Mouse (Mus musculus) midbrain, postnatal 0 days (tissue): ENCODE results near the gene Gdf9. TPM values are rescaled to one million over a fixed set of nuclear protein-coding genes. Genes with fewer than 3 reads are reported as not detected.

ENCODE experiments used
- ATAC-seq: fragments of 200-750 bp; cut with Nextera tagmentation; 2 replicates; pipeline ENCODE4 v1.8.0; 2017; ENCODE audit warnings: moderate number of reproducible peaks, mild to moderate bottlenecking, moderate TSS enrichment, moderate library complexity; ENCODE audit not compliant: low FRiP score
- DNase-seq: peaks from one replicate; pipeline ENCODE4 v3.0.0-alpha.2; 2015; ENCODE audit warnings: low spot score
- H3K27ac ChIP-seq: fragments of 300-500 bp; sonication (generic); 2 replicates; pipeline ENCODE4 v1.5.1; 2014; ENCODE audit warnings: low read depth, mild to moderate bottlenecking, low read length, mixed read lengths
- H3K27me3 ChIP-seq: fragments of 300-500 bp; sonication (generic); 2 replicates; pipeline ENCODE4 v1.6.1; 2014; ENCODE audit warnings: low read length, control low read depth, mixed read lengths; ENCODE audit not compliant: insufficient read depth
- H3K36me3 ChIP-seq: fragments of 300-500 bp; sonication (generic); 2 replicates; pipeline ENCODE4 v1.6.1; 2014; ENCODE audit warnings: low read length, control low read depth, mixed read lengths; ENCODE audit not compliant: insufficient read depth
- H3K4me1 ChIP-seq: fragments of 300-500 bp; sonication (generic); 2 replicates; pipeline ENCODE4 v1.6.1; 2014; ENCODE audit warnings: mild to moderate bottlenecking, control low read depth, antibody characterized with exemption, low read length, mixed read lengths; ENCODE audit not compliant: insufficient read depth
- H3K4me2 ChIP-seq: fragments of 300-500 bp; sonication (generic); 2 replicates; pipeline ENCODE4 v1.6.1; 2014; ENCODE audit warnings: low read depth, mild to moderate bottlenecking, low read length, mixed read lengths; ENCODE audit not compliant: poor library complexity, severe bottlenecking
- H3K4me3 ChIP-seq: fragments of 300-500 bp; sonication (generic); 2 replicates; pipeline ENCODE4 v1.5.1; 2014; ENCODE audit warnings: low read depth, mild to moderate bottlenecking, low read length, moderate library complexity
- H3K9ac ChIP-seq: fragments of 300-500 bp; sonication (generic); replicated peaks from 2 replicates; pipeline ENCODE4 v1.6.1; 2014; ENCODE audit warnings: mild to moderate bottlenecking, low read length, moderate library complexity, mixed read lengths; ENCODE audit not compliant: poor library complexity, severe bottlenecking
- H3K9me3 ChIP-seq: fragments of 300-500 bp; sonication (generic); 2 replicates; pipeline ENCODE4 v1.6.1; 2016; ENCODE audit warnings: low read length, control low read depth
- CTCF ChIP-seq: IDR thresholded peaks from 2 replicates; pipeline ENCODE4 v1.5.1; 2016; ENCODE audit warnings: antibody characterized with exemption, mild to moderate bottlenecking
- WGBS: fragments of 180-500 bp; shearing (Covaris S2); extraction: QIAGEN DNeasy Blood & Tissue Kit; methylation state at CpG from one replicate; pipeline ENCODE4 v1.1.7; 2014; 5-methylcytosine and 5-hydroxymethylcytosine counted together
- microRNA-seq: library from miRNA; unstranded; fragments of <30 nt; microRNA quantifications from one replicate; pipeline ENCODE4, GENCODE M21; 2016; ENCODE audit warnings: borderline number of aligned reads
- polyA plus RNA-seq: library from polyadenylated mRNA; unstranded; fragments of >200 nt; fragmentation: Nextera tagmentation; extraction: Ambion mirVana; gene quantifications from 2 replicates; pipeline ENCODE4 v1.2.1, GENCODE M21; 2015
- total RNA-seq: library from RNA; depleted of rRNA; stranded (reverse); fragments of >200 nt; gene quantifications from 2 replicates; pipeline ENCODE4 v1.2.3, GENCODE M21; 2014; rRNA removed

The Gdf9 gene
- total and polyA plus RNA-seq, 2 experiments from 2014 or later: 0.05 to 1.1 TPM

DNA sequence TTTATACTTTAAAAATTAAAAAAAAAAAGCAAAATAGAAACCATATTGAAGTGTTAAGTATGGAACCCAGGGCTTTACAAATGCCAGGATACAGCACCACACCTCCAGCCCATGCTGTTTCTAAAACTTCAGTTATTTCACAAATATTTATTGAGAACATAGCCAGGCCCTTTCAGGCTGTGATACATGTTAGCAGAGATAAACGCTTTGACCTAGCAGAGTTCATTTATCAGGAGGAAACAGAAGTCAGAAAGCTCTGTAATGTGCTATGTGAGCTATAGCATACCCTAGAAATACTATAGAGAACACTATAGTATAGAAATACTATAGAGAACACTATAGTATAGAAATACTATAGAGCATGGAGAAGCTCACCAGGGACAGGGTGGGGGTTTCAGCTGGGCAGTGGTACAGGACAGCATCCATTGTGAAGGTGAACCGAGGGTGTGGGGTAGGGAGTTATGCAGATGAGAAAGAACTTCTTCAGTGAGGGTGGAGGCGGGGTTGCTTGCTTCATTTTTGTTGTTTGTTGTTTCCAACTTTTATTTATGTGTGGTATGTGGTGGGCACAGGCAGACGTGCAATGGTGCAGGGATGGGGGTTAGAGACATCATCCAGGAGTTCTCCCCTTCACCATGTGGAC lies 50.4 kb downstream of the Gdf9 start:
- no peak overlapping the region for H3K4me3 ChIP-seq
- no peak for DNase-seq
- no peaks in the 10 kb centered on the region for H3K36me3 ChIP-seq
- TF ChIP-seq CTCF: no peak
- no peaks in the 10 kb centered on the region for H3K9me3 ChIP-seq
- H3K27ac ChIP-seq: no peak overlapping the region
- WGBS: 72% methylated on average over 4 of the region's 4 CpGs
- peaks cover 3% of the 10 kb centered on the region; the same call in 1 of the 2 replicates for H3K4me1 ChIP-seq
- H3K27me3 ChIP-seq: peaks cover 32% of the 10 kb centered on the region
- ATAC-seq: no peak
- no peak overlapping the region for H3K9ac ChIP-seq
- H3K4me2 ChIP-seq: no peak overlapping the region

DNA sequence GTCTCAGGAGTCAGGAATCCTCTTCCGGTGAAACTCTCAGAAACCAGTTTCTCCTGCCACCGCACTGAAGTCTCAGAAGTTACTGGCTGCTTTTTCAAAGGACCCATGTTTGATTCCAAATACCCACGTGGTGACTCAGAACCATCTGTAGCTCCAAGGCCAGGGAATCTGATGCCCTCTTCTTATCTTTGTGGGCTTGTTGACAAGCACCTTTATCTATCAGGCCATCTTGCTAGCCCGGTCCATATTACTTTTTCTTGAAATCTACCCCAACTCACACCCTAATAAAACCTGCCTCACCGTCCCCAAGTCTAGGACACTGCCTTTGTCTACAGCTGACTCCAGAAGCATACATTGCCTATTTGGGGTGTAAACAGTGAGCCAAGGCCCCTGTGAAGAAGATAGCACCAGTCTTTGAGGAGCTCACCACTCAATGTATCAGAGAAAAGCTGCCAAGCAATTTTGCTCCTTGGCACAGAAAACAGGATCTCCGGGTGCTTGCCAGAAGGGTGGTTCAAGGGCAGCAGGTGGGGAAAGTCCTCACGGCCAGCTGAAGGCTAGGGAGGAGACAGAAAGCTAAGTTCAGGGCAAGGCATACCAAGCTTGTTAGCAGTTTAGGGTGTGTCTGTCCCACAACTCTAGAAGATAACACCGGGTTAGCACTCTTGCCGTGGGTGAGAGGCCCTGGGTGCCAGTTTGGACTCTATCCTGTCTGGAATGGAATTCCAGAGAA lies 52.5 kb downstream of the Gdf9 start:
- H3K36me3 ChIP-seq: no peaks in the 10 kb centered on the region
- WGBS: 82% methylated on average over 9 of the region's 9 CpGs
- H3K27me3 ChIP-seq: peaks cover 35% of the 10 kb centered on the region
- peaks cover 3% of the 10 kb centered on the region; the same call in 1 of the 2 replicates for H3K4me1 ChIP-seq
- no peak for ATAC-seq
- no peak overlapping the region for H3K9ac ChIP-seq
- H3K9me3 ChIP-seq: no peaks in the 10 kb centered on the region
- no peak for TF ChIP-seq CTCF
- no peak overlapping the region for H3K27ac ChIP-seq
- H3K4me2 ChIP-seq: no peak overlapping the region
- no peak overlapping the region for H3K4me3 ChIP-seq
- DNase-seq: no peak

DNA sequence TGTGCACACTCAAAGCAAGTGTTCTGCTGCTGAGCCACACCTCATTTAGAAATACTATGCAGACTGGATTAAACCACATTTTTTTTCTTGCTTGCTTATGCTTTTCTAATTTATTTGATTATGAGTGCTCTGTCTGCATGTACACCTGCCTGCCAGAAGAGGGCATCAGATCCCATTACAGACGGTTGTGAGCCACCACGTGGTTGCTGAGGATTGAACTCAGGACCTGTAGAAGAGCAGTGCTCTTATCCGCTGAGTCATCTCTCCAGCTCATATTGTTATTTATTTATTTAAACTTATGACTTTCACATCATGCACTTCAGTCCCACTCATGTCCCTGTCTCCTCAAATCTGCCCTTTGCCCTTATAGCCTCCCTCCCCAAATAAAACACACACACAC lies 54.9 kb downstream of the Gdf9 start:
- Histone ChIP-seq H3K4me3 (no peak overlapping the region), H3K36me3 (no peaks in the 10 kb centered on the region), H3K27ac (no peak overlapping the region), H3K27me3 (peaks cover 24% of the 10 kb centered on the region), H3K4me1 (no peaks in the 10 kb centered on the region), H3K9me3 (no peaks in the 10 kb centered on the region), H3K4me2 (no peak overlapping the region), H3K9ac (no peak overlapping the region)
- ATAC-seq: no peak
- 53% methylated on average over 3 of the region's 3 CpGs for WGBS
- peak; percentile 61 for TF ChIP-seq CTCF
- DNase-seq: no peak

DNA sequence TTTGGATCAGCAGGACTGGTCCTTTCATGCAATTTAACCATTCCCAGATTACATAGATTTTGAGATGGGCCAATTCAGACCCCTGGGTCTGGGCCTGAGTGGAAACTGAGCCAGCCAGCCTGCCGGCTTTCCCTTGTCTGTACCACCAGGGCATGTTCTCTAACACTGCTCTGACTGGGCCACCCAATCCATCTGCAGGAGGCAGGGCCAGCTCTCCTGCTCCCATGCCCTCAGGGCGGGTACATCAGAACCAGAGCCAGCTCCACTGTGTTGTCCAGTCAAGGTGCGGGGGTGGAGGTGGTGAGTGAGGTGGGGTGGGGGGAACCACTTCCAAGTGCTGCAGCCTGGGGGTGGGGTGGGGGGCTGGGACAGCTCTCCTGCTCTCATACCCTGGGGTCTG lies 55.5 kb downstream of the Gdf9 start:
- 66% methylated on average over 3 of the region's 3 CpGs for WGBS
- DNase-seq (no peak), ATAC-seq (no peak)
- Histone ChIP-seq H3K4me1 (no peaks in the 10 kb centered on the region), H3K9ac (no peak overlapping the region), H3K4me2 (no peak overlapping the region; the same call in 1 of the 2 replicates), H3K4me3 (no peak overlapping the region), H3K27ac (no peak overlapping the region), H3K9me3 (no peaks in the 10 kb centered on the region), H3K27me3 (peaks cover 20% of the 10 kb centered on the region), H3K36me3 (no peaks in the 10 kb centered on the region)
- TF ChIP-seq CTCF: no peak

DNA sequence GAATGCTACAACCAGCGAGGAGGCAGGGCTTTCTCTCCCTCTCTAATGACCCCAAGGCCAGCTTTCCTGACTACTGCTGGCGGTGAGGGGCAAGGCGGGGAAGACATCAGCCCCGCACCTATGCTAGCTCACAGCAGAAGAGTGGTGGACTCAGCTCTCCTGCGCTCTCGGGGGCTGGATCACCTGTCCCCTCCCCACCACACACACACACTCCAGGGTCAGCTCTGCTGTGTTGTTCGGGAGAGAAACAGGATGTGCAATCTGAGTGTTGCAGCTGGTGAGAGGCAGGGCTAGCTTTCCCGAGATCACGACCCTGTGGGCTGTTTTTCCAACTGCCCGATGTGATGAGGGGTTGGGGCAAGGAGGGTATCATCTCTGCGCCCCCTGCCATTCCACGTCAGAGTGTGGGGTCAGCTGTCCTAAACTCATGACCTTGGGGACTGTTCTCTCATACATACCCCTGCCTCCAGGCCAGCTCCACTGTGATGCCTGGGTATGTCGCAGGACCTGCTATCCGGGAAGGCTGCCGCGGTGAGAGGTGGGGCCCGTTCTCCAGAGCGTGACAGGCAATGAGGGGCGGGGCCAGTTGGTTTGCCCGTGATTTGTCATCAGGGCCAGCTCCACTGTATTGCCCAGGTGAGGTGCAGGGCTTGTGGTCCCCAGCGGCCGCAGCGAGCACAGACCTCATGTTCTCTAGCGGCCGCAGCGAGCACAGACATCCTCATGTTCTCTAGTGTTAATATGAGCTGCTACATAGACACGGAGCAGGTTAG lies 56.2 kb downstream of the Gdf9 start:
- Histone ChIP-seq H3K36me3 (no peaks in the 10 kb centered on the region), H3K9ac (0 out of 2 replicates have a peak overlapping the region, but pooled peaks have one; percentile 29), H3K27me3 (peaks cover 13% of the 10 kb centered on the region), H3K4me3 (peak overlapping the region; percentile 24), H3K9me3 (no peaks in the 10 kb centered on the region), H3K4me1 (no peaks in the 10 kb centered on the region), H3K27ac (no peak overlapping the region), H3K4me2 (peak overlapping the region; percentile 42)
- WGBS: 15% methylated on average over 27 of the region's 27 CpGs
- peak; percentile 48; the same call in 1 of the 2 replicates for ATAC-seq
- TF ChIP-seq CTCF: no peak
- DNase-seq: no peak

Small RNAs within 50 kb of the gene (microRNA-seq; reads per million reads assigned to microRNA genes)
- gene Mir6920: 1.3 reads per million

Other genes with a start within 250 kb of the Gdf9 start
- 93.7 and 112 TPM in 2 replicates for gene Hspa4, start 130.6 kb upstream of the Gdf9 start, total RNA-seq
- gene Hspa4, start 130.6 kb upstream of the Gdf9 start, polyA plus RNA-seq: 42.8 and 43.3 TPM in 2 replicates
- 0.11 and 0.76 TPM in 2 replicates for gene Zcchc10, start 106.3 kb upstream of the Gdf9 start, total RNA-seq
- gene Zcchc10, start 106.3 kb upstream of the Gdf9 start, polyA plus RNA-seq: 16.3 and 17.4 TPM in 2 replicates
- gene Aff4, start 80.2 kb upstream of the Gdf9 start, total RNA-seq: 103 and 126 TPM in 2 replicates
- gene Aff4, start 80.2 kb upstream of the Gdf9 start, polyA plus RNA-seq: 64.6 and 90.2 TPM in 2 replicates
- gene Leap2, start 7.9 kb upstream of the Gdf9 start, total RNA-seq: not detected in 2 replicates
- not detected in 2 replicates for gene Leap2, start 7.9 kb upstream of the Gdf9 start, polyA plus RNA-seq
- gene Uqcrq, start 192 bp upstream of the Gdf9 start, total RNA-seq: 19.6 and 23.8 TPM in 2 replicates
- 860 and 944 TPM in 2 replicates for gene Uqcrq, start 192 bp upstream of the Gdf9 start, polyA plus RNA-seq
- gene Gm10447, start 26.1 kb downstream of the Gdf9 start, total RNA-seq: not detected in 2 replicates
- 0.11 TPM in 2 replicates for gene Gm10447, start 26.1 kb downstream of the Gdf9 start, polyA plus RNA-seq
- 5.4 and 10.9 TPM in 2 replicates for gene Shroom1, start 26.2 kb downstream of the Gdf9 start, total RNA-seq
- 3.4 and 4.1 TPM in 2 replicates for gene Shroom1, start 26.2 kb downstream of the Gdf9 start, polyA plus RNA-seq
- gene Gm9837, start 39.5 kb downstream of the Gdf9 start, total RNA-seq: not detected in 2 replicates
- gene Gm9837, start 39.5 kb downstream of the Gdf9 start, polyA plus RNA-seq: not detected in 2 replicates
- not detected in 2 replicates for gene Gm9945, start 49.1 kb downstream of the Gdf9 start, total RNA-seq
- 0.33 and 0.43 TPM in 2 replicates for gene Gm9945, start 49.1 kb downstream of the Gdf9 start, polyA plus RNA-seq
- gene Sowaha, start 49.3 kb downstream of the Gdf9 start, total RNA-seq: 6.6 and 7.3 TPM in 2 replicates
- gene Sowaha, start 49.3 kb downstream of the Gdf9 start, polyA plus RNA-seq: 3.5 and 4.0 TPM in 2 replicates
- 44.8 and 54.6 TPM in 2 replicates for gene Sept8, start 88.2 kb downstream of the Gdf9 start, total RNA-seq
- 18.7 and 19.7 TPM in 2 replicates for gene Sept8, start 88.2 kb downstream of the Gdf9 start, polyA plus RNA-seq
- gene Kif3a, start 136.4 kb downstream of the Gdf9 start, total RNA-seq: 114 and 117 TPM in 2 replicates
- gene Kif3a, start 136.4 kb downstream of the Gdf9 start, polyA plus RNA-seq: 335 and 386 TPM in 2 replicates
- not detected in 2 replicates for gene Il4, start 187.6 kb downstream of the Gdf9 start, total RNA-seq
- 3.9 and 4.9 TPM in 2 replicates for gene Il4, start 187.6 kb downstream of the Gdf9 start, polyA plus RNA-seq
- not detected in 2 replicates for gene Il13, start 203.7 kb downstream of the Gdf9 start, total RNA-seq
- gene Il13, start 203.7 kb downstream of the Gdf9 start, polyA plus RNA-seq: not detected in 2 replicates